ENCODE assay signal across 11 mouse cellular contexts in genomic region chr12:9450620-9451019, GRCm38 (mm10).
A peak's percentile ranks its signal among the peaks of the same experiment; 100 is the strongest.
DNase-seq lines count a peak whose midpoint lies in the region; ATAC-seq lines count a peak whose summit lies in the region.
"Had no signal": no experiment of that assay in that cellular context is flagged by ENCODE, and none has a peak within 500 bp of the region (broad histone marks: within the 10 kb centered on the region; RNA-seq: fewer than 3 reads in every experiment).

No protein-coding gene starts in this region.

- no peaks in the 10 kb centered on the region for H3K9me3 ChIP-seq in intestine, embryonic 16.5 days (ENCODE audit: control insufficient read depth, low read length)
- no peaks in the 10 kb centered on the region for H3K9me3 ChIP-seq in forebrain, embryonic 11.5 days (ENCODE audit: control insufficient read depth, low read length)
- H3K9me3 ChIP-seq in midbrain, embryonic 16.5 days (replicated peaks; ENCODE audit: control insufficient read depth, low read length, poor library complexity, severe bottlenecking): no peaks in the 10 kb centered on the region
- H3K9me3 ChIP-seq: hindbrain, embryonic 12.5 days; limb, embryonic 10.5 days had no signal

- no peak overlapping the region for H3K27ac ChIP-seq in intestine, embryonic 16.5 days (ENCODE audit: low read length)
- no peak overlapping the region for H3K27ac ChIP-seq in forebrain, embryonic 11.5 days (ENCODE audit: low read depth, low read length)
- H3K27ac ChIP-seq in midbrain, embryonic 16.5 days (ENCODE audit: low read length): no peak overlapping the region
- H3K27ac ChIP-seq: hindbrain, embryonic 12.5 days; limb, embryonic 10.5 days had no signal

- H3K36me3 ChIP-seq in intestine, embryonic 16.5 days (ENCODE audit: control insufficient read depth, insufficient read depth, low read length): no peaks in the 10 kb centered on the region
- no peaks in the 10 kb centered on the region for H3K36me3 ChIP-seq in forebrain, embryonic 11.5 days (ENCODE audit: control insufficient read depth, insufficient read depth, low read length)
- H3K36me3 ChIP-seq in midbrain, embryonic 16.5 days (ENCODE audit: control insufficient read depth, insufficient read depth, low read length): no peaks in the 10 kb centered on the region
- H3K36me3 ChIP-seq: hindbrain, embryonic 12.5 days; limb, embryonic 10.5 days had no signal

- DNase-seq in embryo, embryonic 10 days (ENCODE audit: low spot score): peak; percentile 33
- no peak for DNase-seq in embryo, embryonic 11 days
- DNase-seq in embryo, embryonic 9.5 days (ENCODE audit: extremely low spot score): peak; percentile 25
- peak; percentile 63 for DNase-seq in lung, postnatal 25 days (ENCODE audit: low spot score)
- DNase-seq in cerebellum, adult 11 months: no peak
- no peak for DNase-seq in forebrain, embryonic 11.5 days (ENCODE audit: low spot score)
- DNase-seq: forebrain, postnatal 0 days had no signal

- no peak overlapping the region for H3K4me2 ChIP-seq in intestine, embryonic 16.5 days (ENCODE audit: low read depth, low read length)
- no peak overlapping the region for H3K4me2 ChIP-seq in forebrain, embryonic 11.5 days (ENCODE audit: low read depth, low read length, severe bottlenecking)
- no peak overlapping the region for H3K4me2 ChIP-seq in midbrain, embryonic 16.5 days (ENCODE audit: low read length)
- H3K4me2 ChIP-seq: hindbrain, embryonic 12.5 days had no signal

- peak; percentile 55 for ATAC-seq in intestine, embryonic 16.5 days
- no peak for ATAC-seq in forebrain, embryonic 11.5 days (replicated peaks; ENCODE audit: low FRiP score)
- ATAC-seq in midbrain, embryonic 16.5 days: no peak
- ATAC-seq: forebrain, postnatal 0 days had no signal

- H3K27me3 ChIP-seq in intestine, embryonic 16.5 days (replicated peaks; ENCODE audit: control insufficient read depth, insufficient read depth, low read length): no peaks in the 10 kb centered on the region
- H3K27me3 ChIP-seq in forebrain, embryonic 11.5 days (ENCODE audit: control insufficient read depth, insufficient read depth, low read length): no peaks in the 10 kb centered on the region
- no peaks in the 10 kb centered on the region for H3K27me3 ChIP-seq in midbrain, embryonic 16.5 days (ENCODE audit: control insufficient read depth, insufficient read depth, low read depth, low read length)
- H3K27me3 ChIP-seq: hindbrain, embryonic 12.5 days had no signal

- 27% methylated on average over 3 of the region's 3 CpGs for WGBS in intestine, embryonic 16.5 days
- 65% methylated on average over 3 of the region's 3 CpGs for WGBS in forebrain, embryonic 11.5 days
- WGBS in midbrain, embryonic 16.5 days: 68% methylated on average over 3 of the region's 3 CpGs

- no peak overlapping the region for H3K4me3 ChIP-seq in intestine, embryonic 16.5 days (ENCODE audit: low read length)
- H3K4me3 ChIP-seq in forebrain, embryonic 11.5 days (ENCODE audit: low read depth, low read length): no peak overlapping the region
- no peak overlapping the region for H3K4me3 ChIP-seq in midbrain, embryonic 16.5 days (ENCODE audit: low read depth, low read length)
- H3K4me3 ChIP-seq: hindbrain, embryonic 12.5 days; limb, embryonic 10.5 days had no signal

- H3K9ac ChIP-seq in intestine, embryonic 16.5 days (ENCODE audit: low read depth, low read length): no peak overlapping the region
- no peak overlapping the region for H3K9ac ChIP-seq in forebrain, embryonic 11.5 days (ENCODE audit: low read length)
- H3K9ac ChIP-seq in midbrain, embryonic 16.5 days (ENCODE audit: low read depth, low read length): no peak overlapping the region
- H3K9ac ChIP-seq: forebrain, postnatal 0 days; hindbrain, embryonic 12.5 days had no signal

- no peaks in the 10 kb centered on the region for H3K4me1 ChIP-seq in intestine, embryonic 16.5 days (ENCODE audit: control insufficient read depth, insufficient read depth, low read length)
- H3K4me1 ChIP-seq in forebrain, embryonic 11.5 days (replicated peaks; ENCODE audit: control insufficient read depth, insufficient read depth, low read length): no peaks in the 10 kb centered on the region
- H3K4me1 ChIP-seq in midbrain, embryonic 16.5 days (ENCODE audit: control insufficient read depth, insufficient read depth, low read length): no peaks in the 10 kb centered on the region
- H3K4me1 ChIP-seq: hindbrain, embryonic 12.5 days had no signal

Comparison
In these comparisons a context has a peak if more than half of its experiments do, and no peak if none do; other contexts are left out.
1. DNase-seq: peak in embryo, embryonic 10 days (single experiment), embryo, embryonic 9.5 days (single experiment) and lung, postnatal 25 days (single experiment); none in embryo, embryonic 11 days (single experiment), cerebellum, adult 11 months (single experiment) and forebrain, embryonic 11.5 days (single experiment).